Mouse (Mus musculus) liver, embryonic 14.5 days (tissue): ENCODE measurements around the gene Sf3b2.

Source experiments
- CTCF ChIP-seq: IDR thresholded peaks from 2 replicates; pipeline ENCODE4 v1.5.1; 2016; ENCODE audit warnings: antibody characterized with exemption, low read depth, control low read depth
- EP300 ChIP-seq: IDR thresholded peaks from 2 replicates; pipeline ENCODE4 v1.6.1; 2016; ENCODE audit warnings: antibody characterized with exemption, low read depth

DNA sequence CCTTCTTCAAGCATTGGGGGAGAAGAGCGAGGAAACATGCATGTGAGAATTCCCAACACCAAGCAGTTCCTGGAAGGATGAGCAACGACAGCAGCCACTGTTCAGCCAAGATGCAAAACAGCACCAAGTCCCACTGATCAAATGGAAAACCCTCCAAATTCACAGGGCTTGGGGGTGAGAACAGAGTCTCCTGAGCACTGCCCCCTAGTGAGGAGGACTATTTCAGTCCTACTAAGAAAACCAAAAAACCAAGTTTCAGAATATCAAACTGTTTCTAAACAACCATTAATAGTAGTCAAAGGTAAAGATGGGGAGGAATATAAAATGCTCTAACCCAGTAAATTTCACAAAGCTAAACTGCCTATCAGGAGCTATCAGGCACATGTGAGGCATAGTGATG lies 18.7 kb downstream of the Sf3b2 start:
- TF ChIP-seq CTCF (0 out of 2 replicates have a peak, but pooled peaks have one; percentile 18), EP300 (no peak)
